Mouse (Mus musculus) neural tube, embryonic 14.5 days (tissue): ENCODE data around the gene Fam71e2. TPM values are rescaled to one million over a fixed set of nuclear protein-coding genes. Genes with fewer than 3 reads are reported as not detected.

Source experiments
- ATAC-seq: fragments of 200-750 bp; cut with Nextera tagmentation; 2 replicates; pipeline ENCODE4 v1.8.0; 2017; ENCODE audit warnings: low read depth, mild to moderate bottlenecking, moderate TSS enrichment, moderate library complexity
- H3K27ac ChIP-seq: fragments of 300-500 bp; sonication (generic); 2 replicates; pipeline ENCODE4 v1.5.1; 2014; ENCODE audit warnings: low read depth, mild to moderate bottlenecking, control low read depth, low read length, moderate library complexity, mixed read lengths
- H3K27me3 ChIP-seq: fragments of 300-500 bp; sonication (generic); 2 replicates; pipeline ENCODE4 v1.6.1; 2014; ENCODE audit warnings: low read length; ENCODE audit not compliant: control insufficient read depth, insufficient read depth
- H3K36me3 ChIP-seq: fragments of 300-500 bp; sonication (generic); 2 replicates; pipeline ENCODE4 v1.6.1; 2014; ENCODE audit warnings: low read length, mixed read lengths; ENCODE audit not compliant: control insufficient read depth, insufficient read depth
- H3K4me1 ChIP-seq: fragments of 300-500 bp; sonication (generic); 2 replicates; pipeline ENCODE4 v1.6.1; 2014; ENCODE audit warnings: low read length; ENCODE audit not compliant: control insufficient read depth, insufficient read depth
- H3K4me2 ChIP-seq: fragments of 300-500 bp; sonication (generic); 2 replicates; pipeline ENCODE4 v1.6.1; 2014; ENCODE audit warnings: mild to moderate bottlenecking, low read depth, low read length, control low read depth
- H3K4me3 ChIP-seq: fragments of 300-500 bp; sonication (generic); 2 replicates; pipeline ENCODE4 v1.5.1; 2014; ENCODE audit warnings: low read depth, low read length, control low read depth, mixed read lengths
- H3K9ac ChIP-seq: fragments of 300-500 bp; sonication (generic); replicated peaks from 2 replicates; pipeline ENCODE4 v1.6.1; 2014; ENCODE audit warnings: low read depth, mild to moderate bottlenecking, control low read depth, low read length, mixed read lengths
- H3K9me3 ChIP-seq: fragments of 300-500 bp; sonication (generic); 2 replicates; pipeline ENCODE4 v1.6.1; 2016; ENCODE audit warnings: low read length; ENCODE audit not compliant: control insufficient read depth
- WGBS: fragments of 180-500 bp; shearing (Covaris S2); extraction: QIAGEN DNeasy Blood & Tissue Kit; methylation state at CpG from one replicate; pipeline ENCODE4 v1.1.7; 2014; 5-methylcytosine and 5-hydroxymethylcytosine counted together
- polyA plus RNA-seq: library from polyadenylated mRNA; unstranded; fragments of >200 nt; fragmentation: Nextera tagmentation; extraction: Ambion mirVana; gene quantifications from 2 replicates; pipeline ENCODE4 v1.2.1, GENCODE M21; 2014

Gene Fam71e2
- polyA plus RNA-seq, 1 experiment from 2014 or later = not detected

GRCm38 (mm10) chr7:4725169-4725568 is 45.9 kb downstream of the Fam71e2 start, which contains the start of gene Tmem150b:
Gene Tmem150b (minus strand): TSS chr7:4725249.
- no peaks in the 10 kb centered on the region for H3K36me3 ChIP-seq
- no peaks in the 10 kb centered on the region for H3K9me3 ChIP-seq
- no peak within 1 kb of the TSS for H3K4me3 ChIP-seq
- H3K27ac ChIP-seq = no peak within 1 kb of the TSS
- H3K27me3 ChIP-seq = no peaks in the 10 kb centered on the region
- WGBS = 84% methylated on average over 7 of the region's 7 CpGs
- H3K4me2 ChIP-seq = no peak within 1 kb of the TSS
- ATAC-seq = no peak
- no peak within 1 kb of the TSS for H3K9ac ChIP-seq
- no peaks in the 10 kb centered on the region for H3K4me1 ChIP-seq

DNA sequence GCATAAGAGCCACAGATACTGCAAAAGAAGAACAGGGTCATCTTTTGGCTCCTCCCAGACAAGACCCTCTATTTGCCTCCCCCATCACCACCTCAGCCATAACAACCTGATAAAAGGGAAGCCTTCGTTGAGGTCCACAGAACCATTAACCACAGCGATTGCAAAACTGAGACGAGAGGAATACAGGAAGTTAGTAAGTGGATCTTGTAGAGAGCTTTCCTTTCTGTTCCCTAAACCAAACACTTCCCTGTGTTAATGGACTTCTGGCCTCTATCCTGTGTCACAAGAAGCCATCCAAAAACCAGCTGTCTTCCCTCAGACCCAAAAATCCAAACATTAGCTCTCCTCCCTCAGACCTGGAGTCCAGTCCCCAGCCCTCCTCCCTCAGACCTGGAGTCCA is 46.7 kb downstream of the Fam71e2 start:
- Histone ChIP-seq H3K36me3 (no peaks in the 10 kb centered on the region), H3K4me3 (no peak overlapping the region), H3K4me2 (no peak overlapping the region), H3K27me3 (no peaks in the 10 kb centered on the region), H3K27ac (no peak overlapping the region), H3K4me1 (no peaks in the 10 kb centered on the region), H3K9me3 (no peaks in the 10 kb centered on the region), H3K9ac (no peak overlapping the region)
- no peak for ATAC-seq
- 76% methylated on average over 3 of the region's 3 CpGs for WGBS

DNA sequence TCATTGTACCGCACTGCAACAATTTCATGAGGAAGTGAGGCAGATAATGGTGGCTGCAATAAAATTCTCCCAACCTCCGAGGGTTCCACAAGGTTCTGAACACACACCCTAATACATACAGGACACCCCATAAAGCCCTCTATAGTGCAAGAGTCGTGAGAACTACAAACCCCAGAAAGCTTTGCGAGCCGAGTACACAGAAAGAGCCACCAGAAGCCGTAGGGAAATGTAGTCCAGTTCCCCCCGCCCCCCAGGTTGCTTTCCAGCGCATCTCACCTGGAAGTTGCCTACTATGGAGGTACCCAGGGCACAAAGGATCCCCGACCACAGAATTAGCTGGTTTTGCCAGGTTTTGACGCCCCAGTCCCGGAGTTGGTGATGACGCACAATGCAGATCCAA is 47.6 kb downstream of the Fam71e2 start:
- Histone ChIP-seq H3K4me3 (peak overlapping the region; percentile 1; the same call in 1 of the 2 replicates), H3K9me3 (no peaks in the 10 kb centered on the region), H3K4me1 (no peaks in the 10 kb centered on the region), H3K27ac (no peak overlapping the region), H3K36me3 (no peaks in the 10 kb centered on the region), H3K4me2 (peak overlapping the region; percentile 28; the same call in 1 of the 2 replicates), H3K9ac (no peak overlapping the region; the same call in 1 of the 2 replicates), H3K27me3 (no peaks in the 10 kb centered on the region)
- WGBS = 40% methylated on average over 12 of the region's 12 CpGs
- ATAC-seq = peak; percentile 86; the same call in 1 of the 2 replicates

DNA sequence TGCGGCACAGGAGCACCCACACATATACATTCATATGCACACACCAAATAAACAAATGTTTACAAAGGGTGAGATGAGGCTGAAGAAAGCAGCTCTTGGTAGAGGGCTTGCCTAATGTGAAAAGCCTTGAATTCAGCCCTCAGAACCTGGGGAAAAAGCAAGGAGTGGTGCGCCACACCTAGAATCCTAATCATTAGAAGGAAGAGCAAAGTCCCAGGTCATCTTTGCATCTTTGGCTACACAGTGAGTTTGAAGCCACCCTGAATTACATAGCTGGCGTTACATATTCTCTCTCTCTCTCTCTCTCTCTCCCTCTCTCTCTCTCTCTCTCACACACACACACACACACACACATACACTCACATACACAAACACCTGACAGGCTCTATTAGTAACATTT is 51.8 kb downstream of the Fam71e2 start:
- no peak overlapping the region for H3K9ac ChIP-seq
- ATAC-seq = no peak
- H3K4me1 ChIP-seq = no peaks in the 10 kb centered on the region
- H3K27me3 ChIP-seq = no peaks in the 10 kb centered on the region
- H3K36me3 ChIP-seq = peaks cover 19% of the 10 kb centered on the region
- H3K4me3 ChIP-seq = no peak overlapping the region
- no peak overlapping the region for H3K4me2 ChIP-seq
- WGBS = 96% methylated on average over 3 of the region's 3 CpGs
- H3K9me3 ChIP-seq = no peaks in the 10 kb centered on the region
- H3K27ac ChIP-seq = no peak overlapping the region

GRCm38 (mm10) chr7:4716955-4717354 is 54.1 kb downstream of the Fam71e2 start:
- H3K9me3 ChIP-seq = no peaks in the 10 kb centered on the region
- H3K4me3 ChIP-seq = no peak overlapping the region
- 75% methylated on average over 6 of the region's 6 CpGs for WGBS
- H3K27me3 ChIP-seq = no peaks in the 10 kb centered on the region
- H3K9ac ChIP-seq = no peak overlapping the region
- peaks cover 42% of the 10 kb centered on the region for H3K36me3 ChIP-seq
- no peaks in the 10 kb centered on the region for H3K4me1 ChIP-seq
- H3K4me2 ChIP-seq = no peak overlapping the region
- no peak overlapping the region for H3K27ac ChIP-seq
- ATAC-seq = no peak

GRCm38 (mm10) chr7:4712594-4712993 is 58.5 kb downstream of the Fam71e2 start:
- H3K4me2 ChIP-seq = no peak overlapping the region
- no peak for ATAC-seq
- H3K4me3 ChIP-seq = no peak overlapping the region
- H3K9me3 ChIP-seq = no peaks in the 10 kb centered on the region
- 90% methylated on average over 3 of the region's 3 CpGs for WGBS
- H3K9ac ChIP-seq = no peak overlapping the region
- H3K36me3 ChIP-seq = peaks cover 70% of the 10 kb centered on the region
- H3K27ac ChIP-seq = no peak overlapping the region
- no peaks in the 10 kb centered on the region for H3K4me1 ChIP-seq
- H3K27me3 ChIP-seq = no peaks in the 10 kb centered on the region

DNA sequence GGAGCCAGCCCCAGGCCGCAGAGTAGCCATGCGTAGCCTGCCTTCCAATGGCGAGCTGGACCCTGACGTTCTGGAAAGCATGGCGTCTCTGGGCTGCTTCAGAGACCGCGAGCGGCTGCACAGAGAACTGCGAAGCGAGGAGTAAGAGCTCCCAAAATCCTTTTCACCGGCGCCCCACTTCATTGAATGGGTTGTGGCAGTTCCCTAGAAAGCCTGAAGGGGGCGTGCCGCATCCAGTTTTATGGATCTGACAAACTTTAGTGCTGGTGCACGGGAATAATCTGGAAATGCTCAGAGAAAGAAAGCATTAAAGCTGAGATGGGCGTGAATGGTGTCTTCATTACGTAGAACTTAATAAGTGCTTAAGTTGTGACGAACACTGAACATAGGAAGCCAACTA is 66.0 kb downstream of the Fam71e2 start:
- H3K4me1 ChIP-seq = no peaks in the 10 kb centered on the region
- H3K4me2 ChIP-seq = no peak overlapping the region
- 35% methylated on average over 18 of the region's 18 CpGs for WGBS
- no peaks in the 10 kb centered on the region for H3K27me3 ChIP-seq
- no peak overlapping the region for H3K27ac ChIP-seq
- no peak overlapping the region for H3K4me3 ChIP-seq
- no peaks in the 10 kb centered on the region for H3K9me3 ChIP-seq
- peaks cover 59% of the 10 kb centered on the region for H3K36me3 ChIP-seq
- no peak overlapping the region for H3K9ac ChIP-seq
- ATAC-seq = no peak

Other genes starting within 250 kb of the Fam71e2 start
- gene Tnni3, start 247.1 kb downstream of the Fam71e2 start, polyA plus RNA-seq = 0.84 and 2.0 TPM in 2 replicates
- gene Dnaaf3, start 238.8 kb downstream of the Fam71e2 start, polyA plus RNA-seq = 0.66 and 0.91 TPM in 2 replicates
- 71.5 and 79.9 TPM in 2 replicates for gene Syt5, start 223.8 kb downstream of the Fam71e2 start, polyA plus RNA-seq
- gene Ptprh, start 167.3 kb downstream of the Fam71e2 start, polyA plus RNA-seq = 0.20 and 0.22 TPM in 2 replicates
- 3.3 and 3.4 TPM in 2 replicates for gene Tmem86b, start 139.9 kb downstream of the Fam71e2 start, polyA plus RNA-seq
- gene Ppp6r1, start 112.3 kb downstream of the Fam71e2 start, polyA plus RNA-seq = 6.1 and 10.9 TPM in 2 replicates
- 141 and 143 TPM in 2 replicates for gene Hspbp1, start 86.2 kb downstream of the Fam71e2 start, polyA plus RNA-seq
- 10.1 and 12.9 TPM in 2 replicates for gene Brsk1, start 80.7 kb downstream of the Fam71e2 start, polyA plus RNA-seq
- 0.19 TPM in 2 replicates for gene Tmem150b, start 46.1 kb downstream of the Fam71e2 start, polyA plus RNA-seq
- 50.9 and 64.8 TPM in 2 replicates for gene Kmt5c, start 31.2 kb downstream of the Fam71e2 start, polyA plus RNA-seq
- gene Cox6b2, start 18.2 kb downstream of the Fam71e2 start, polyA plus RNA-seq = 10.8 and 17.7 TPM in 2 replicates
- gene Il11, start 11.6 kb upstream of the Fam71e2 start, polyA plus RNA-seq = 0.44 and 0.48 TPM in 2 replicates
- 0.46 TPM in 1 of 2 replicates, not detected in the other for gene Tmem190, start 11.6 kb upstream of the Fam71e2 start, polyA plus RNA-seq
- gene Tmem238, start 18.4 kb upstream of the Fam71e2 start, polyA plus RNA-seq = 3.5 and 3.6 TPM in 2 replicates
- gene Rpl28, start 21.6 kb upstream of the Fam71e2 start, polyA plus RNA-seq = 154 and 173 TPM in 2 replicates
- gene Ube2s, start 41.3 kb upstream of the Fam71e2 start, polyA plus RNA-seq = 249 and 263 TPM in 2 replicates
- gene Shisa7, start 73.4 kb upstream of the Fam71e2 start, polyA plus RNA-seq = 16.8 and 18.7 TPM in 2 replicates
- gene Isoc2b, start 99.0 kb upstream of the Fam71e2 start, polyA plus RNA-seq = 3.2 and 3.9 TPM in 2 replicates
- gene Isoc2a, start 105.9 kb upstream of the Fam71e2 start, polyA plus RNA-seq = 0.58 and 0.76 TPM in 2 replicates
- gene Gm36210, start 135.2 kb upstream of the Fam71e2 start, polyA plus RNA-seq = 0.37 and 0.41 TPM in 2 replicates
- gene Zfp628, start 143.9 kb upstream of the Fam71e2 start, polyA plus RNA-seq = 2.8 and 3.7 TPM in 2 replicates
- 24.4 and 27.9 TPM in 2 replicates for gene Nat14, start 150.7 kb upstream of the Fam71e2 start, polyA plus RNA-seq
- gene Ssc5d, start 154.5 kb upstream of the Fam71e2 start, polyA plus RNA-seq = 0.40 and 1.3 TPM in 2 replicates
- gene Sbk2, start 193.1 kb upstream of the Fam71e2 start, polyA plus RNA-seq = not detected in 2 replicates
- gene Sbk3, start 199.9 kb upstream of the Fam71e2 start, polyA plus RNA-seq = 0.52 and 0.75 TPM in 2 replicates
- gene Zfp579, start 224.9 kb upstream of the Fam71e2 start, polyA plus RNA-seq = 55.6 and 67.7 TPM in 2 replicates
- gene Zfp524, start 243.1 kb upstream of the Fam71e2 start, polyA plus RNA-seq = 5.9 and 7.9 TPM in 2 replicates
- gene Fiz1, start 243.4 kb upstream of the Fam71e2 start, polyA plus RNA-seq = 27.2 and 30.4 TPM in 2 replicates
- gene Gm44973, start 244.2 kb upstream of the Fam71e2 start, polyA plus RNA-seq = 2.6 and 2.7 TPM in 2 replicates
- gene Zfp865, start 249.1 kb upstream of the Fam71e2 start, polyA plus RNA-seq = 5.9 and 6.8 TPM in 2 replicates
- gene Ccdc106, start 249.3 kb upstream of the Fam71e2 start, polyA plus RNA-seq = 53.6 and 64.8 TPM in 2 replicates